Comparison of ENCODE assay signal across 15 mouse cellular contexts in genomic region chr5:28236098-28236497, GRCm38 (mm10). TPM values are rescaled to one million over a fixed set of nuclear protein-coding genes. Genes with fewer than 3 reads are reported as not detected.
DNase-seq lines count a peak whose midpoint lies in the region; ATAC-seq and TF ChIP-seq lines count a peak whose summit lies in the region.
"Had no signal": no experiment of that assay in that cellular context is flagged by ENCODE, and none has a peak within 500 bp of the region (broad histone marks: within the 10 kb centered on the region; RNA-seq: fewer than 3 reads in every experiment).

No protein-coding gene starts in this region.

- no peak overlapping the region for H3K4me3 ChIP-seq in kidney, adult 2 months (ENCODE audit: insufficient read depth, low read depth, low read length)
- H3K4me3 ChIP-seq: kidney, embryonic 15.5 days; myocyte had no signal

- H3K27ac ChIP-seq in kidney, adult 2 months (ENCODE audit: insufficient read depth, low read depth, low read length): no peak overlapping the region
- H3K27ac ChIP-seq: kidney, embryonic 15.5 days had no signal

- no peaks in the 10 kb centered on the region for H3K27me3 ChIP-seq in kidney, adult 2 months (replicated peaks; ENCODE audit: control insufficient read depth, insufficient read depth, low read length)
- H3K27me3 ChIP-seq: kidney, embryonic 15.5 days had no signal

- no peak for TF ChIP-seq CTCF in kidney, adult 2 months (conservative IDR thresholded peaks at IDR 0.05; ENCODE audit: insufficient read depth, insufficient read length, low read depth, low read length)

- TF ChIP-seq POLR2A in kidney, adult 2 months (IDR thresholded peaks at IDR 0.05; ENCODE audit: low read depth, low read length): no peak

- DNase-seq in cerebellum, adult 18-20 months: peak; percentile 41 to 57
- DNase-seq in cerebellum, postnatal 4 days (ENCODE audit: low spot score in 2 of 2): no peak
- peak; percentile 2 for DNase-seq in kidney, adult 2 months
- no peak for DNase-seq in kidney, adult 18-20 months
- DNase-seq in cerebellum, adult 8-10 months: peak; percentile 54
- DNase-seq in heart, postnatal 4 days: peak; percentile 16
- no peak for DNase-seq in gastrocnemius, postnatal 10 days
- DNase-seq: adrenal gland, adult 2 months; lung, adult 18-20 months; thymus, adult 18-20 months had no signal

- ATAC-seq in megakaryocyte, adult 5-6 weeks (ENCODE audit: poor library complexity, severe bottlenecking): no peak
- ATAC-seq: forebrain, embryonic 16.5 days had no signal

- WGBS in kidney, adult 2 months: 42% methylated on average over 6 of the region's 6 CpGs

- no peaks in the 10 kb centered on the region for H3K36me3 ChIP-seq in kidney, adult 2 months (ENCODE audit: control insufficient read depth, insufficient read depth, low read length)
- H3K36me3 ChIP-seq: kidney, embryonic 15.5 days had no signal

- no peaks in the 10 kb centered on the region for H3K4me1 ChIP-seq in kidney, adult 2 months (ENCODE audit: control insufficient read depth, insufficient read depth, low read length)
- H3K4me1 ChIP-seq: kidney, embryonic 15.5 days had no signal

RNA-seq across cellular contexts. Expression of gene Cnpy1, which starts 9.5 kb away (rescaled TPM):
- polyA plus RNA-seq in kidney, adult 2 months (2012; rRNA removed): 0.11 and 0.19 TPM in 2 replicates
- not detected for total RNA-seq in heart, postnatal 4 days (2021)
- not detected in 2 replicates for total RNA-seq in megakaryocyte, adult 5-6 weeks (2015)
- not detected in 2 replicates for total RNA-seq in megakaryocyte, adult 5-6 weeks (2017)
- total RNA-seq in gastrocnemius, postnatal 10 days (2021): not detected
- total RNA-seq: adrenal gland, adult 2 months; MEL had no signal
- polyA plus RNA-seq: adrenal gland, adult 2 months; myocyte had no signal

Comparison
In these comparisons a context has a peak if more than half of its experiments do, and no peak if none do; other contexts are left out.
1. DNase-seq: peak in cerebellum, adult 18-20 months (2 of 2), kidney, adult 2 months (single experiment), cerebellum, adult 8-10 months (single experiment) and heart, postnatal 4 days (single experiment); none in cerebellum, postnatal 4 days (0 of 2), kidney, adult 18-20 months (single experiment) and gastrocnemius, postnatal 10 days (single experiment).